Mouse (Mus musculus) erythroblast, embryonic 14.5 days (primary cell): Measurements from ENCODE around the gene Slc7a7.

Experiments used
- GATA1 ChIP-seq: IDR thresholded peaks from 2 replicates; pipeline ENCODE4 v1.6.1; 2012; ENCODE audit warnings: low read length, inconsistent platforms, mixed read lengths
- TAL1 ChIP-seq: IDR thresholded peaks from 3 replicates; pipeline ENCODE4 v1.6.1; 2012; ENCODE audit warnings: low read length, inconsistent platforms, mixed read lengths

- TF ChIP-seq TAL1 (no peak), GATA1 (no peak)
Measured at GRCm38 (mm10) chr14:54329201-54329600, 88.4 kb downstream of the Slc7a7 start.
